Mouse (Mus musculus) macrophage (primary cell): ENCODE data around the gene Rtn4rl1. TPM values are rescaled to one million over a fixed set of nuclear protein-coding genes. Genes with fewer than 3 reads are reported as not detected.

Experiments
- H3K27ac ChIP-seq: fragments of 350-480 bp; formaldehyde crosslinking; 2 replicates; pipeline ENCODE4 v1.9.0; 2021
- H3K36me3 ChIP-seq: fragments of 350-480 bp; formaldehyde crosslinking; 2 replicates; pipeline ENCODE4 v1.9.0; 2021; ENCODE audit errors: inconsistent target
- H3K4me3 ChIP-seq: fragments of 350-480 bp; formaldehyde crosslinking; 2 replicates; pipeline ENCODE4 v1.9.0; 2021; ENCODE audit errors: inconsistent target
- H3K79me2 ChIP-seq: fragments of 350-480 bp; formaldehyde crosslinking; 2 replicates; pipeline ENCODE4 v1.9.0; 2021; ENCODE audit errors: inconsistent target
- WGBS: methylation state at CpG from one replicate; pipeline ENCODE4 v1.1.7; 2026; ENCODE audit warnings: inconsistent platforms; ENCODE audit not compliant: missing documents; 5-methylcytosine and 5-hydroxymethylcytosine counted together
- polyA plus RNA-seq: library from polyadenylated mRNA; stranded (reverse); fragments of 250-400 nt; gene quantifications from 3 replicates; pipeline ENCODE4 v1.2.4, GENCODE M21; 2018; ENCODE audit warnings: inconsistent platforms

Rtn4rl1 gene
- polyA plus RNA-seq, 1 experiment from 2014 or later = 0.72 TPM

DNA sequence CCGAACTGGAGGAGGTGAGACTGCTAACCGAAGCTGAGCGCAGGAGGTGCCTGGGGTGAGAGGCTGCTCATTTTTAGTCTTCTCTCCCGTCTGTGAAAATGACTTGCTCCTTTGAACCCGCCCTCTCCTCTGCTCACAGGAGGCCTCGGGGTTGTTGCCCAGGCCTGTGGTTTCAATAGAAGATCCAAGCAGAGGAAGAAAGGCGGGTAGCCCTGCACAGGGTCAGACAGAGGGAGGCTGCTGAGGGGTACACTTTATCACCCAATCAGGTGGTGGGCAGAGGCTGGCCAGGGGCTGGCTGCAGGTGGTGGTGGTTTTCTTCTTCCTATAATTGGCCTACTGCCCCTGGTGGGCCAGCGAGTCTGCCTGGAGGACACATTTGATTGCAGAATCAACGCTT, 10.9 kb downstream of the Rtn4rl1 start:
- WGBS = 47% methylated on average over 9 of the region's 9 CpGs

GRCm38 (mm10) chr11:75206347-75206746, 12.8 kb downstream of the Rtn4rl1 start:
- Histone ChIP-seq H3K27ac (no peak overlapping the region), H3K36me3 (no peaks in the 10 kb centered on the region), H3K79me2 (no peaks in the 10 kb centered on the region), H3K4me3 (no peak overlapping the region)
- WGBS = 71% methylated on average over 4 of the region's 4 CpGs

More for the DNA sequence above, 10.9 kb downstream of the Rtn4rl1 start:
- Histone ChIP-seq H3K36me3 (no peaks in the 10 kb centered on the region), H3K79me2 (no peaks in the 10 kb centered on the region), H3K27ac (no peak overlapping the region), H3K4me3 (no peak overlapping the region)

DNA sequence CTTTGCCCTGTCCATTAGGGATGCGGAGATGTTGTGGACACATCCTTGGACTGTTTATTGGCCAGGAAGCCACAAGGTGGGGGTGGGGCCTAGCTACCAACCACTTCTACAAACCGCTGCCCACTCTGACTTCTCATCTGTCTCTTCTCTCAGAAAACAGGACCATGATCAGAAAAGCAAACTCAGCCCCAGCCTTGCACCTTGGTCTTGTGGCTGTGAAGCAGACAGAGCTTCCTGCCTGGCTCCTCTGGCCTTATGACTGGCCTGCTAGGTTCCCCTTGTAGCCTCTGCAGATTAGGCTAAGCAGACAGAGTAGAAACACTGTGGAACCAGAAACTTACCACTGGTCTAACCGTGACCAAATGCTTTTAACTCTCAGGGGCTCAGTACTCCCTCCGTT, 15.8 kb downstream of the Rtn4rl1 start:
- Histone ChIP-seq H3K4me3 (no peak overlapping the region), H3K27ac (0 out of 2 replicates have a peak overlapping the region, but pooled peaks have one; percentile 0), H3K79me2 (no peaks in the 10 kb centered on the region), H3K36me3 (no peaks in the 10 kb centered on the region)
- 33% methylated on average over 4 of the region's 4 CpGs for WGBS

DNA sequence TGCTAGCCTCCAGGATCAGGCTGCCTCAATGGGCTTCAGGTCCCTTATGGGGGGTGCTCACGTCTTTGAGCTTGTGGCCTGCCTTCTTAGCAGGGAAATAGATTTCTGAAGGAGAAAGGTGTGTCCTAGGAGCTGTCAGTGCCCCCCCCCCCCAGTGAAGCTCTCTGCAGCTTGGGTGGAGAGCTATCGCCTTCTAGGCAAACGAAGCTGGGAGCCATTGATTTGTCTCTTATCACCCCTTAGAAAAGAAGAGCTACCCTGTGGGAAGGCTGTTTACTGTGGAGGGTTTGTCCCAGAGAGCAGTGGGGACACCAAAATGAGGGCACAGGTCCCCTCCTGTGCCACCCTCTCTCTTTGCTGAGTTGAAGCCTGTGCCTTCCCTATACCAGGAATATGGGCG, 16.5 kb downstream of the Rtn4rl1 start:
- no peak overlapping the region for H3K27ac ChIP-seq
- no peaks in the 10 kb centered on the region for H3K79me2 ChIP-seq
- 89% methylated on average over 4 of the region's 4 CpGs for WGBS
- no peaks in the 10 kb centered on the region for H3K36me3 ChIP-seq
- H3K4me3 ChIP-seq = no peak overlapping the region

DNA sequence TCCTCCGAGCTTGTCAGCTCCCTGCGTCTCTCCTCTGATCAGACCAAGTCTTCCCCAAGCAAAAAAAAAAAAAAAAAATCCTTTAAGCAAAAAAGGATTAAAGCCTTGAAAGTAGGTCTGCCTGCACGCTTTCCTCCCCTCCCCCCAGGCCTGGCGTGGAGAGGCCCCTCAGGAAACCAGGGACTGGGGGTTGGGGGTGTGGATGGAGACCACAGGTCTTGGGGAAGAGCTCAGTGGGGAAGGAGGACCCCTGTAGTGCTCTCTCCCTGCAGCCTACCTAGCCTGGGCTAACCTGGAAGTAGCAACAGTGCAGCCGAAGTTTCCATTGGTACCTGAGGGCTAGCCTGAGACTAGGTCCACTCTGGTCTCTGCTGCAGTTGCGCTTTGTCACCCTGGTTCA, 17.2 kb downstream of the Rtn4rl1 start:
- Histone ChIP-seq H3K79me2 (no peaks in the 10 kb centered on the region), H3K4me3 (no peak overlapping the region), H3K36me3 (no peaks in the 10 kb centered on the region), H3K27ac (no peak overlapping the region)
- WGBS = 97% methylated on average over 6 of the region's 6 CpGs

- Histone ChIP-seq H3K4me3 (no peak overlapping the region), H3K79me2 (no peaks in the 10 kb centered on the region), H3K27ac (0 out of 2 replicates have a peak overlapping the region, but pooled peaks have one; percentile 15), H3K36me3 (no peaks in the 10 kb centered on the region)
- 48% methylated on average over 8 of the region's 8 CpGs for WGBS
Observed at GRCm38 (mm10) chr11:75212031-75212667, 18.6 kb downstream of the Rtn4rl1 start.

GRCm38 (mm10) chr11:75212876-75213275, 19.3 kb downstream of the Rtn4rl1 start:
- 88% methylated on average over 1 of the region's 3 CpGs for whole genome bisulfite sequencing
- Histone ChIP-seq H3K27ac (no peak overlapping the region), H3K79me2 (no peaks in the 10 kb centered on the region), H3K4me3 (no peak overlapping the region), H3K36me3 (no peaks in the 10 kb centered on the region)

- H3K4me3 ChIP-seq = no peak overlapping the region
- H3K36me3 ChIP-seq = no peaks in the 10 kb centered on the region
- no peaks in the 10 kb centered on the region for H3K79me2 ChIP-seq
- no peak overlapping the region for H3K27ac ChIP-seq
- WGBS = 62% methylated on average over 32 of the region's 35 CpGs
Observed at GRCm38 (mm10) chr11:75213372-75214080, 19.9 kb downstream of the Rtn4rl1 start.

- no peaks in the 10 kb centered on the region for H3K36me3 ChIP-seq
- H3K79me2 ChIP-seq = no peaks in the 10 kb centered on the region
- H3K27ac ChIP-seq = no peak overlapping the region
- no peak overlapping the region for H3K4me3 ChIP-seq
- 56% methylated on average over 9 of the region's 13 CpGs for WGBS
Observed at GRCm38 (mm10) chr11:75214081-75214950, 20.7 kb downstream of the Rtn4rl1 start.

- no peaks in the 10 kb centered on the region for H3K79me2 ChIP-seq
- 93% methylated on average over 9 of the region's 9 CpGs for WGBS
- no peaks in the 10 kb centered on the region for H3K36me3 ChIP-seq
- no peak overlapping the region for H3K4me3 ChIP-seq
- no peak overlapping the region for H3K27ac ChIP-seq
Observed at GRCm38 (mm10) chr11:75220115-75220514, 26.5 kb downstream of the Rtn4rl1 start.

DNA sequence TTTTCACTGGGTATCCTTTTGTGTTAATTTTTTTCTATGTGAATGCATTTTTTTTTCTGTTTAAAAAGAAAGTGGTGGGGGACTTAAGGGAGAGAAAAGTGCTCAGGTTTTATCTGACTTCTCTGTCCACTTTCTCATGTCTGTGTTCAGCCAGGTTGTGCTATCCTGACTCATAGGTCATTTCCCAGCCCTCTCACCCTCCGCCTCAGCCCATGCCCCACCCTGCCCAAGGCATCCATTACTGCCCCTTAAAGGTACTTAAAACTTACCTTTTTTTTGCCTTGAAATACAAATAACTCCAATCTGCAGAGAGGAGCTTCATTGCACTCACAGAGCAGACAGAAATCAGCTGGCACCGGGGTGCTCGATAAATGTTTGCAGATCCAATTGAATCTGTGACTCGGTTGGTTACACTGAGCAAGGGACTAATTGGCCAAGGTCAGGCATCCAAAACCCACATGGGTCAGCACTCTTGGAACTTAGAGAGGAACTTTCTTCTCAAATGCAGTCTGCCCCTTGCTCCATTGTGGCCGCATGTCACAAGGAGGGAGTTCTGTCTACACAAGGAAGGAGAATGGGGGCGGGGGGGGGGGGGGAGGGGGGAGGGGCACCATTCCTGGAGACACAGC, 27.0 kb downstream of the Rtn4rl1 start:
- H3K36me3 ChIP-seq = no peaks in the 10 kb centered on the region
- no peak overlapping the region for H3K27ac ChIP-seq
- no peak overlapping the region for H3K4me3 ChIP-seq
- 86% methylated on average over 5 of the region's 6 CpGs for WGBS
- no peaks in the 10 kb centered on the region for H3K79me2 ChIP-seq

DNA sequence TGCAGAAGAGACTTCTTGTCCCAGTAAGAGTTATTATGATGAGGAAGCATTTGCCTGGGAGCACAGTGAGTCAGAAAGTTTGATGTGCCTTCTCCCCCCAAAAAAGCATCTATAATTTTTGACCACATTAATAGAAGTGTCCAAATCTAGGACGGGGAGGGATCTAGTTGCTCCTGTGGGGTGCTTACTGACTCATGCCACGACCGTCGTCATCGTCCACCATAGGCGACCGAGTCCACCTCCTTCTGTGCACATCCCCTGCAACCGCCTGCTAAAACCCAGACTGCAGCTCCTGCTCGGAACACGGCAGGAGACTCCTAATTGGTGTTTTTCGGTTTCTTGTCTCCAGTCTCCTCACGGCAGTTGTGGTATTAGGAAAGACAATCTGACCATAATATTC, 30.5 kb downstream of the Rtn4rl1 start:
- 94% methylated on average over 12 of the region's 12 CpGs for WGBS
- Histone ChIP-seq H3K27ac (no peak overlapping the region), H3K36me3 (no peaks in the 10 kb centered on the region), H3K79me2 (no peaks in the 10 kb centered on the region), H3K4me3 (no peak overlapping the region)

DNA sequence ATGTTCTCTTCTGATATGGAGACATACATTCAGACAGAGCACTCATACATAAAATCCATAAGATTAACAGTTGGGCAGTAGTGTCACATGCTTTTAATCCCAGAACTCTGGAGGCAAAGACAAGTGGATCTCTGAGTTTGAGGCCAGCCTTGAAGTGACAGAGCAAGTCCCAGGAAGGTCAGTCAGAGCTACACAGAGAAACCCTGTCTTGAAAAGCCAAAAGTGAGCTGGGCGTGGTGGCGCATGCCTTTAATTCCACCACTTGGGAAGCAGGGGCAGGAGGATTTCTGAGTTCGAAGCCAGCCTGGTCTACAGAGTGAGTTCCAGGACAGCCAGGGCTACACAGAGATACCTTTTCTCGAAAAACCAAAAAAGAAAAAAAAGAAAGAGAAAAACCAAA, 31.3 kb downstream of the Rtn4rl1 start:
- 90% methylated on average over 4 of the region's 4 CpGs for WGBS
- Histone ChIP-seq H3K79me2 (no peaks in the 10 kb centered on the region), H3K36me3 (no peaks in the 10 kb centered on the region), H3K27ac (no peak overlapping the region), H3K4me3 (no peak overlapping the region)

GRCm38 (mm10) chr11:75227632-75228031, 34.0 kb downstream of the Rtn4rl1 start:
- no peaks in the 10 kb centered on the region for H3K79me2 ChIP-seq
- no peak overlapping the region for H3K27ac ChIP-seq
- 15% methylated on average over 3 of the region's 3 CpGs for WGBS
- no peak overlapping the region for H3K4me3 ChIP-seq
- H3K36me3 ChIP-seq = no peaks in the 10 kb centered on the region
